Mouse (Mus musculus) embryonic fibroblast, embryonic 13.5 days (primary cell): ENCODE results near the gene Mex3d. TPM values are rescaled to one million over a fixed set of nuclear protein-coding genes. Genes with fewer than 3 reads are reported as not detected.
A peak's percentile ranks its signal among the peaks of the same experiment; 100 is the strongest.

Experiments used
- H3K27ac ChIP-seq: 2 replicates; pipeline ENCODE4 v1.5.1; 2012; ENCODE audit warnings: low read length, control low read depth, inconsistent platforms; ENCODE audit not compliant: insufficient read depth
- H3K4me1 ChIP-seq: 2 replicates; pipeline ENCODE4 v1.6.1; 2011; ENCODE audit warnings: low read length; ENCODE audit not compliant: control insufficient read depth, insufficient read depth
- H3K4me3 ChIP-seq: 2 replicates; pipeline ENCODE4 v1.5.1; 2011; ENCODE audit warnings: mild to moderate bottlenecking, control low read depth, low read length; ENCODE audit not compliant: insufficient read depth
- CTCF ChIP-seq: IDR thresholded peaks from 2 replicates; pipeline ENCODE4 v1.5.1; 2011; ENCODE audit warnings: mild to moderate bottlenecking, control low read depth, low read length, moderate library complexity, borderline replicate concordance; ENCODE audit not compliant: insufficient read depth
- POLR2A ChIP-seq: IDR thresholded peaks from 2 replicates; pipeline ENCODE4 v1.6.1; 2011; ENCODE audit warnings: low read depth, mild to moderate bottlenecking, control low read depth, low read length, moderate library complexity
- polyA plus RNA-seq: library from polyadenylated mRNA; stranded (reverse); fragments of >200 nt; gene quantifications from 2 replicates; pipeline ENCODE4 v1.2.4, GENCODE M21; 2011; ENCODE audit warnings: low read depth; ENCODE audit not compliant: missing spikeins, insufficient read length

Mex3d gene
- polyA plus RNA-seq, 1 experiment = 40.4 TPM

DNA sequence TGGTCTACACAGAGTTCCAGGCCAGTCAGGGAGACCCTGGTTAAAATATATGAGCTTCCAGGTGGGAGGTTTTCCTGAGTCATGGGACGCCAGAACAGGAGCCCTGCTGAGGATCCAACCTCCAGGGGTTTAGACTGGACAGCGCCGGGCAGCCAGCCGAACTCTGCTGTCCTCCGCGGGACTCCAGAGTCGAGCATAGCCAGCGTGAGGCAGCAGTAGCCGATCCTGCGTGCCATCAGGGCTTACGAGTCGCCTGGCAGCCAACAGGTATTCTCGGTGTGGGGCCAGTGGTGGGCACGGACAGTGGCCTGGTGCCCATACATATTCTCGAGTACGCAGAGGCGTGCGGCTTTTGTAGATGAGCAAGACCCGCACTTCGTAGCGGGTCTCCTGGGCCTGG lies 46.4 kb downstream of the Mex3d start:
- Histone ChIP-seq H3K4me3 (no peak overlapping the region), H3K27ac (no peak overlapping the region), H3K4me1 (peaks cover 9% of the 10 kb centered on the region; the same call in 1 of the 2 replicates)
- TF ChIP-seq POLR2A (no peak), CTCF (no peak)

DNA sequence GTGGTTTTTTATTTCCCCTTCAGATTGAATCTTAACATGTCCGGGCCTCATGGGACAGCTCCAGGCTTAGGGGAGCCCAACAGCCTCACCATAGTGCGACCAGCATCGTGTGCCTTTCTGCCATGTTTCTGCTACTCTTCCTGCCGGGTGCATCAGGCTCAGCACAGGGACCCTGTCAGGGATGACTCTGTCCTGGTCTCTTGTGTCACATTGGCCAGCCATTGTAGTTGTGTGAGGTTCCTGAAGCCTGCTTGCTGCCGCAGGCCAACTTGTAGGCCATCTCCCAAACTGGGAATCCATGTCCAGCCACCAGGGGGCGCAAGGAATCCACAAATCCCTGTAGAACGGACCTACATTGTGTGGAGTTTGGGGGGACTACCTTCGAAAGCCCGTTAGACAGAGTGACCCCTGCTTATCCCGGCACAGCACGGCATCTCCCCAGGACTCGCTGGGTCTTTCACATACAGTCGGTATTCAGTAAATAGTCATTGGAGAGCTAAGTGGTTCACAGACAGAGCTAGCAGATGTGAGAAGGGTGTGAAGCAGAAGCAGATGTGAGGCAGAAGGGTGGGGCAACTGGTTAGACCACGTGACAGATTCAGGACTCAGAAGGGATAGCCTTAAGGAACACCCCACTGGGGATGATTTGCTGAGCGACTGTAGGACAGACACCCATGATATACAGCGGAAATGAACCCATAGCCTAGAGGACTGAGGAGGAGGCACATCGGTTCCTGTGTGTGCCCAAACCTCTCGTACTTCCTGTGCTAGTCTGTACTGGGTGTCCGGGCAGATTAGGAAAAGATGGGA lies 47.3 kb downstream of the Mex3d start:
- no peak overlapping the region for H3K4me3 ChIP-seq
- H3K27ac ChIP-seq = no peak overlapping the region
- H3K4me1 ChIP-seq = peaks cover 5% of the 10 kb centered on the region; the same call in 1 of the 2 replicates
- TF ChIP-seq POLR2A (peak; percentile 31), CTCF (peak; percentile 73)

GRCm38 (mm10) chr10:80336263-80336662 lies 51.2 kb downstream of the Mex3d start:
- no peak overlapping the region for H3K4me3 ChIP-seq
- no peak overlapping the region for H3K27ac ChIP-seq
- TF ChIP-seq CTCF = no peak
- TF ChIP-seq POLR2A = no peak
- H3K4me1 ChIP-seq = peaks cover 5% of the 10 kb centered on the region; the same call in 1 of the 2 replicates

- H3K4me1 ChIP-seq = no peaks in the 10 kb centered on the region
- H3K4me3 ChIP-seq = no peak overlapping the region
- TF ChIP-seq CTCF = no peak
- TF ChIP-seq POLR2A = no peak
- H3K27ac ChIP-seq = no peak overlapping the region
Measured at GRCm38 (mm10) chr10:80332525-80332989, 54.9 kb downstream of the Mex3d start.

- Histone ChIP-seq H3K27ac (no peak overlapping the region), H3K4me1 (no peaks in the 10 kb centered on the region), H3K4me3 (no peak overlapping the region)
- no peak for TF ChIP-seq POLR2A
- TF ChIP-seq CTCF = no peak
Measured at GRCm38 (mm10) chr10:80331636-80332524, 55.6 kb downstream of the Mex3d start.

DNA sequence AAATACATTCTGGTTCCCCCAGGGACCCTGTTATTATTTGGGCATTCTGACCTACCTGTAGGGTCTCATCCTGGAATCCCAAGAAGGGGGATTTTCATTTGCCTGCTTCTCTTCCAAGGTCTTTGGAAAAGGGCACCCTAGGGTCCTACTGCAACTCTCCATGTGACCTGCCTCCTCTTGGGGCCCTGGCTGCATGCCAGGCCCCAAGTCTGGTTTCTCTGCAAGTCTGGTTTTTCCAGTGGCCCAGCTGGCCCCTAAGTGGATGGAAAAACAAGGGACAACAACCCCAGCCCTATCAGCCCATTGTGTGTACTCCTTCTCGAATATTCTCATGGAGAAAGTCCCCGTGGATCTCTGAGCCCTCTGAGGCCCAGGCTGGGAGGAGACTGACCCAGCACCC lies 56.6 kb downstream of the Mex3d start:
- no peaks in the 10 kb centered on the region for H3K4me1 ChIP-seq
- H3K27ac ChIP-seq = no peak overlapping the region
- H3K4me3 ChIP-seq = no peak overlapping the region
- no peak for TF ChIP-seq CTCF
- TF ChIP-seq POLR2A = no peak

Other genes starting within 250 kb of the Mex3d start
- gene Atp5d, start 249.0 kb downstream of the Mex3d start, polyA plus RNA-seq = 202 and 250 TPM in 2 replicates
- 24.1 and 28.4 TPM in 2 replicates for gene Cbarp, start 246.8 kb downstream of the Mex3d start, polyA plus RNA-seq
- 101 TPM in 2 replicates for gene Midn, start 239.4 kb downstream of the Mex3d start, polyA plus RNA-seq
- 29.2 and 50.2 TPM in 2 replicates for gene Cirbp, start 221.7 kb downstream of the Mex3d start, polyA plus RNA-seq
- 8.4 and 12.2 TPM in 2 replicates for gene 1600002K03Rik, start 214.7 kb downstream of the Mex3d start, polyA plus RNA-seq
- gene Efna2, start 208.2 kb downstream of the Mex3d start, polyA plus RNA-seq = 5.2 and 8.3 TPM in 2 replicates
- gene Mum1, start 161.2 kb downstream of the Mex3d start, polyA plus RNA-seq = 24.0 and 29.1 TPM in 2 replicates
- gene Ndufs7, start 138.5 kb downstream of the Mex3d start, polyA plus RNA-seq = 65.5 and 65.7 TPM in 2 replicates
- 19.9 and 21.9 TPM in 2 replicates for gene Gamt, start 126.6 kb downstream of the Mex3d start, polyA plus RNA-seq
- gene Dazap1, start 126.2 kb downstream of the Mex3d start, polyA plus RNA-seq = 117 and 142 TPM in 2 replicates
- 2,340 and 2,493 TPM in 2 replicates for gene Rps15, start 95.2 kb downstream of the Mex3d start, polyA plus RNA-seq
- 2.5 and 3.7 TPM in 2 replicates for gene Apc2, start 91.7 kb downstream of the Mex3d start, polyA plus RNA-seq
- 16.4 and 18.6 TPM in 2 replicates for gene 2310011J03Rik, start 67.1 kb downstream of the Mex3d start, polyA plus RNA-seq
- gene Pcsk4, start 58.2 kb downstream of the Mex3d start, polyA plus RNA-seq = 0.42 and 0.81 TPM in 2 replicates
- 1.5 and 1.7 TPM in 2 replicates for gene Reep6, start 57.7 kb downstream of the Mex3d start, polyA plus RNA-seq
- gene Adamtsl5, start 39.2 kb downstream of the Mex3d start, polyA plus RNA-seq = 22.9 and 30.1 TPM in 2 replicates
- not detected in 2 replicates for gene Plk5, start 31.2 kb downstream of the Mex3d start, polyA plus RNA-seq
- gene Mbd3, start 11.9 kb upstream of the Mex3d start, polyA plus RNA-seq = 83.3 and 99.1 TPM in 2 replicates
- 182 and 231 TPM in 2 replicates for gene Uqcr11, start 19.2 kb upstream of the Mex3d start, polyA plus RNA-seq
- 64.8 and 72.9 TPM in 2 replicates for gene Tcf3, start 46.0 kb upstream of the Mex3d start, polyA plus RNA-seq
- gene Onecut3, start 107.2 kb upstream of the Mex3d start, polyA plus RNA-seq = not detected in 2 replicates
- not detected in 2 replicates for gene Atp8b3, start 151.5 kb upstream of the Mex3d start, polyA plus RNA-seq
- 19.4 and 21.9 TPM in 2 replicates for gene Rexo1, start 173.9 kb upstream of the Mex3d start, polyA plus RNA-seq
- 15.5 and 15.9 TPM in 2 replicates for gene Klf16, start 189.7 kb upstream of the Mex3d start, polyA plus RNA-seq
- gene Abhd17a, start 202.7 kb upstream of the Mex3d start, polyA plus RNA-seq = 42.1 and 58.7 TPM in 2 replicates
- 57.3 and 62.2 TPM in 2 replicates for gene Scamp4, start 215.2 kb upstream of the Mex3d start, polyA plus RNA-seq
- 1.4 and 2.9 TPM in 2 replicates for gene Adat3, start 215.2 kb upstream of the Mex3d start, polyA plus RNA-seq
- gene Gm49322, start 218.4 kb upstream of the Mex3d start, polyA plus RNA-seq = 0.63 and 0.91 TPM in 2 replicates
- gene Csnk1g2, start 235.2 kb upstream of the Mex3d start, polyA plus RNA-seq = 92.4 and 105 TPM in 2 replicates